Mouse (Mus musculus) stomach, embryonic 16.5 days (tissue): Measurements from ENCODE around the gene Ptprs. TPM values are rescaled to one million over a fixed set of nuclear protein-coding genes. Genes with fewer than 3 reads are reported as not detected.

ENCODE experiments used
- ATAC-seq: fragments of 200-750 bp; cut with Nextera tagmentation; 2 replicates; pipeline ENCODE4 v1.8.0; 2017; ENCODE audit warnings: moderate number of reproducible peaks, moderate TSS enrichment; ENCODE audit not compliant: insufficient read depth, low FRiP score
- H3K27ac ChIP-seq: fragments of 300-500 bp; sonication (generic); 2 replicates; pipeline ENCODE4 v1.5.1; 2014; ENCODE audit warnings: low read length
- H3K27me3 ChIP-seq: fragments of 300-500 bp; sonication (generic); 2 replicates; pipeline ENCODE4 v1.6.1; 2014; ENCODE audit warnings: low read length, control low read depth, mixed read lengths; ENCODE audit not compliant: control insufficient read depth, insufficient read depth
- H3K36me3 ChIP-seq: fragments of 300-500 bp; sonication (generic); 2 replicates; pipeline ENCODE4 v1.6.1; 2014; ENCODE audit warnings: low read length; ENCODE audit not compliant: control insufficient read depth, insufficient read depth
- H3K4me1 ChIP-seq: fragments of 300-500 bp; sonication (generic); 2 replicates; pipeline ENCODE4 v1.6.1; 2014; ENCODE audit warnings: low read length, control low read depth, mixed read lengths; ENCODE audit not compliant: control insufficient read depth, insufficient read depth
- H3K4me2 ChIP-seq: fragments of 300-500 bp; sonication (generic); 2 replicates; pipeline ENCODE4 v1.6.1; 2014; ENCODE audit warnings: low read depth, low read length, mixed read lengths
- H3K4me3 ChIP-seq: fragments of 300-500 bp; sonication (generic); replicated peaks from 2 replicates; pipeline ENCODE4 v1.5.1; 2014; ENCODE audit warnings: mild to moderate bottlenecking, low read length
- H3K9ac ChIP-seq: fragments of 300-500 bp; sonication (generic); 2 replicates; pipeline ENCODE4 v1.6.1; 2014; ENCODE audit warnings: low read length
- H3K9me3 ChIP-seq: fragments of 300-500 bp; sonication (generic); replicated peaks from 2 replicates; pipeline ENCODE4 v1.6.1; 2016; ENCODE audit warnings: low read length, control low read depth; ENCODE audit not compliant: control insufficient read depth
- WGBS: fragments of 180-500 bp; shearing (Covaris S2); extraction: QIAGEN DNeasy Blood & Tissue Kit; methylation state at CpG from one replicate; pipeline ENCODE4 v1.1.7; 2014; 5-methylcytosine and 5-hydroxymethylcytosine counted together
- polyA plus RNA-seq: library from polyadenylated mRNA; unstranded; fragments of >200 nt; fragmentation: Nextera tagmentation; extraction: Ambion mirVana; gene quantifications from 2 replicates; pipeline ENCODE4 v1.2.1, GENCODE M21; 2015

Gene Ptprs
- polyA plus RNA-seq, 1 experiment from 2014 or later: 61.9 TPM

DNA sequence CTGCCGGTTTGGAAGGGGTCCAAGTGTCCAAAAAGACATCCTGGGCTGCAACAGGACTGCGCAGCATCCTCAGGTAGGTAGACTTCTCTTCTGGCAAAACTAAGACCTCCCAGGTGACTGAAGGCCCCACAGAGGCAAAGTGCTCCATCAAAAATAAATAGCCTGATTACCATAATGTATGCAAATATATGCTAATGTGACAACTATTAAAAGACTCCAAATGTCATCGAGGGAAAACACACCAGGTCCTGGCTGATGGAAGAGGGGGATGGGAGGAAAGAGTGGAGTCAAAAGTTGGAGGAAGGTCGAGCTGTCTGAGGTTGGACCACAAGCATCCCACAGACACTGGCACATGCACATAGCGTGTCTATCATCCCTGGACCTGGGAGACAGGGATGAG is 22.9 kb upstream of the Ptprs start:
- no peak for ATAC-seq
- Histone ChIP-seq H3K27me3 (no peaks in the 10 kb centered on the region), H3K4me1 (no peaks in the 10 kb centered on the region), H3K27ac (no peak overlapping the region), H3K4me3 (no peak overlapping the region), H3K36me3 (no peaks in the 10 kb centered on the region), H3K4me2 (no peak overlapping the region), H3K9me3 (peaks cover 16% of the 10 kb centered on the region), H3K9ac (no peak overlapping the region)
- WGBS: 81% methylated on average over 5 of the region's 5 CpGs

GRCm38 (mm10) chr17:56494480-56494879 is 18.2 kb upstream of the Ptprs start:
- no peak overlapping the region for H3K9ac ChIP-seq
- no peak overlapping the region for H3K4me3 ChIP-seq
- H3K27ac ChIP-seq: no peak overlapping the region
- ATAC-seq: no peak
- 61% methylated on average over 2 of the region's 2 CpGs for WGBS
- no peaks in the 10 kb centered on the region for H3K27me3 ChIP-seq
- H3K9me3 ChIP-seq: peaks cover 40% of the 10 kb centered on the region
- H3K4me1 ChIP-seq: no peaks in the 10 kb centered on the region
- no peak overlapping the region for H3K4me2 ChIP-seq
- H3K36me3 ChIP-seq: no peaks in the 10 kb centered on the region

DNA sequence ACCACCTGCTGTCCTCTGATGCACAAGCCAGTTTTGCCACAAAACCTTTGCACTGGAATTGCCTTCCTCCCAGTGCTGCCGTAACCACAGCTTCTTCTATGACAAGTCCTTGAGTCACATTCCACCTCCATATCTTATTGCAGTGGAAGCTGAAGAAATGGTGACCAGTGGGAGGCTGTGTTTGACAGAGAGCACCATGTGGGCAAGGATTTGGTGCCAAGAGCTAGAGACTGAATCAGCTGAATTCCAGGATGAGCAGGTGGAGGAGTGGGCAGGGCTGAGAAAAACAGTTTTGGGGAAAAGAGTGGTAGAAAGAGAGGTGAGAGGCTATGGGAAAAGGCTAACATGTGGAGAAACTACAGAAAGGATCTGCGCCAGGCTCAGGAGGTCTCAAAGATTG is 17.6 kb upstream of the Ptprs start:
- Histone ChIP-seq H3K9ac (no peak overlapping the region), H3K4me3 (no peak overlapping the region), H3K36me3 (no peaks in the 10 kb centered on the region), H3K4me1 (no peaks in the 10 kb centered on the region), H3K4me2 (no peak overlapping the region), H3K9me3 (peaks cover 36% of the 10 kb centered on the region), H3K27me3 (no peaks in the 10 kb centered on the region), H3K27ac (no peak overlapping the region)
- WGBS: 81% methylated on average over 2 of the region's 2 CpGs
- ATAC-seq: no peak

GRCm38 (mm10) chr17:56490438-56491152 is 14.3 kb upstream of the Ptprs start:
- Histone ChIP-seq H3K27ac (no peak overlapping the region), H3K4me1 (0 out of 2 replicates have a peak, but pooled peaks cover 3% of the 10 kb centered on the region), H3K9ac (no peak overlapping the region), H3K36me3 (no peaks in the 10 kb centered on the region), H3K9me3 (peaks cover 33% of the 10 kb centered on the region), H3K4me3 (no peak overlapping the region), H3K27me3 (no peaks in the 10 kb centered on the region), H3K4me2 (no peak overlapping the region)
- no peak for ATAC-seq
- 83% methylated on average over 7 of the region's 7 CpGs for WGBS

DNA sequence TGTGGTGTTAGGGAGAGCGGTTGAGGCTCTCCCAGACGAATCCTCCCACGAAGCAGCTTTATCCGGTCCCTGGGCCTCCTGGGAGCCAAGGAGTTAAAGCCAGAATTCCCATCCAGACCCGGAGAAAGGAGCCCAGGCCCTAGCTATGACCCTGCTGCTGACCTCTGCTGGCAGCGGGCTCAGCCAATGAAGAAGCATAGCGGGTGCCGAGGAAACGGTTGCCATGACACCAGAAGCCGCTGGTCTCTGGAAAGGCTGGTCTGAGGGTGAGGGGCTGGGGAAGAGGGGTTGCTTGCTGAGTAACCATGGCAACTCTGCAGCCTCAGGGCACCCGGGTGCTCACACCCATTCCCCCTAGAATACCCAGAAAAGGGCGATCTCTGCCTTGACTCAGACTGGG is 11.7 kb upstream of the Ptprs start:
- no peak overlapping the region for H3K4me2 ChIP-seq
- no peak overlapping the region for H3K4me3 ChIP-seq
- no peaks in the 10 kb centered on the region for H3K36me3 ChIP-seq
- WGBS: 13% methylated on average over 12 of the region's 12 CpGs
- peaks cover 12% of the 10 kb centered on the region for H3K9me3 ChIP-seq
- H3K9ac ChIP-seq: no peak overlapping the region
- 0 out of 2 replicates have a peak, but pooled peaks cover 3% of the 10 kb centered on the region for H3K4me1 ChIP-seq
- ATAC-seq: no peak
- H3K27me3 ChIP-seq: no peaks in the 10 kb centered on the region
- no peak overlapping the region for H3K27ac ChIP-seq

DNA sequence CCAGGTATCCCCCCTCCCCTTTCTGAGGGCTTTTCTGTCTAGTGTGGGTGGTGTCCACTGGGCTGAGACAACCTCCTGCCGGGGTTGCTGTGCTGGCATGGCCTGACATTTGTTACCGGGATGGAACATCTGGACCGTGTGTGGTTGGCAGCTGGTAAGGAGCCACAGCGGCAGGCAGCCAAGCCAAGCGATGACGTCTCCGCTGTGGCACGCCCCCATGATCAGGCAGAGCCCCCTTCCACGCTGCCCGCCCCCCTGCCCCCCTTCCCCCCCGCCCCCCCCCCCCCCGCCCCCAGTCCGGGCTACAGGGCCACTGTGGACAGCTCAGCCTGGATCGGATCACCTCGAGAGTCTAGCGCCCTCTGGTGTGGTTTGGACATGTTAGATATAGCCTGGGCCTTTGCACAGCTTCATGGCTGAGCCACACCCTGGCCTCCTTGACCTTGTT is 11.2 kb upstream of the Ptprs start:
- Histone ChIP-seq H3K4me2 (no peak overlapping the region), H3K9ac (no peak overlapping the region), H3K9me3 (0 out of 2 replicates have a peak, but pooled peaks cover 7% of the 10 kb centered on the region), H3K36me3 (no peaks in the 10 kb centered on the region), H3K27ac (0 out of 2 replicates have a peak overlapping the region, but pooled peaks have one; percentile 5), H3K27me3 (no peaks in the 10 kb centered on the region), H3K4me1 (0 out of 2 replicates have a peak, but pooled peaks cover 3% of the 10 kb centered on the region), H3K4me3 (no peak overlapping the region)
- peak; percentile 51; the same call in 1 of the 2 replicates for ATAC-seq
- WGBS: 1% methylated on average over 9 of the region's 16 CpGs

GRCm38 (mm10) chr17:56485926-56486325 is 9.6 kb upstream of the Ptprs start:
- Histone ChIP-seq H3K4me1 (0 out of 2 replicates have a peak, but pooled peaks cover 3% of the 10 kb centered on the region), H3K4me2 (no peak overlapping the region), H3K27ac (no peak overlapping the region), H3K9ac (no peak overlapping the region), H3K27me3 (no peaks in the 10 kb centered on the region), H3K4me3 (no peak overlapping the region), H3K9me3 (no peaks in the 10 kb centered on the region), H3K36me3 (no peaks in the 10 kb centered on the region)
- 89% methylated on average over 9 of the region's 9 CpGs for WGBS
- no peak for ATAC-seq

GRCm38 (mm10) chr17:56485118-56485517 is 8.8 kb upstream of the Ptprs start:
- Histone ChIP-seq H3K9ac (no peak overlapping the region), H3K27ac (no peak overlapping the region), H3K4me3 (no peak overlapping the region), H3K4me1 (0 out of 2 replicates have a peak, but pooled peaks cover 3% of the 10 kb centered on the region), H3K27me3 (no peaks in the 10 kb centered on the region), H3K4me2 (no peak overlapping the region), H3K36me3 (no peaks in the 10 kb centered on the region), H3K9me3 (no peaks in the 10 kb centered on the region)
- WGBS: 52% methylated on average over 9 of the region's 9 CpGs
- ATAC-seq: peak; percentile 46; the same call in 1 of the 2 replicates

GRCm38 (mm10) chr17:56482671-56483070 is 6.4 kb upstream of the Ptprs start:
- H3K4me1 ChIP-seq: peaks cover 11% of the 10 kb centered on the region; the same call in 1 of the 2 replicates
- no peak overlapping the region for H3K27ac ChIP-seq
- 80% methylated on average over 1 of the region's 1 CpGs for WGBS
- H3K9ac ChIP-seq: no peak overlapping the region
- no peaks in the 10 kb centered on the region for H3K9me3 ChIP-seq
- no peak overlapping the region for H3K4me3 ChIP-seq
- no peak for ATAC-seq
- H3K4me2 ChIP-seq: no peak overlapping the region
- no peaks in the 10 kb centered on the region for H3K27me3 ChIP-seq
- no peaks in the 10 kb centered on the region for H3K36me3 ChIP-seq
